Mouse (Mus musculus) lung, postnatal 0 days (tissue): ENCODE results near the gene Polr3b.

Experiments used
- CTCF ChIP-seq: IDR thresholded peaks from 2 replicates; pipeline ENCODE4 v1.5.1; 2016; ENCODE audit warnings: antibody characterized with exemption, mild to moderate bottlenecking
- EP300 ChIP-seq: IDR thresholded peaks from 2 replicates; pipeline ENCODE4 v1.6.1; 2016; ENCODE audit warnings: antibody characterized with exemption, mild to moderate bottlenecking, control low read depth

GRCm38 (mm10) chr10:84582236-84582635 is 39.9 kb upstream of the Polr3b start:
- TF ChIP-seq EP300: no peak
- TF ChIP-seq CTCF: no peak
